Mouse (Mus musculus) urinary bladder, postnatal 10 days (tissue): ENCODE data around the gene Smarcc1.

Source experiments
- DNase-seq: peaks from one replicate; pipeline ENCODE4 v3.0.0; 2022; ENCODE audit warnings: low spot score

The Smarcc1 gene

GRCm38 (mm10) chr9:110284075-110284697 lies 166.7 kb downstream of the Smarcc1 start:
- DNase-seq = no peak

GRCm38 (mm10) chr9:110287321-110287924 lies 169.9 kb downstream of the Smarcc1 start:
- no peak for DNase-seq
